Mouse (Mus musculus) liver, embryonic 11.5 days (tissue): ENCODE data around the gene Psma4. TPM values are rescaled to one million over a fixed set of nuclear protein-coding genes. Genes with fewer than 3 reads are reported as not detected.
A peak's percentile ranks its signal among the peaks of the same experiment; 100 is the strongest.

Experiments used
- ATAC-seq: fragments of 200-750 bp; cut with Nextera tagmentation; replicated peaks from 2 replicates; pipeline ENCODE4 v1.8.0; 2017; ENCODE audit warnings: moderate number of reproducible peaks, mild to moderate bottlenecking, moderate TSS enrichment, moderate library complexity; ENCODE audit not compliant: low FRiP score
- DNase-seq: peaks from one replicate; pipeline ENCODE4 v3.0.0-alpha.2; 2017; ENCODE audit warnings: low spot score
- H3K27ac ChIP-seq: fragments of 300-500 bp; sonication (generic); 2 replicates; pipeline ENCODE4 v1.5.1; 2014; ENCODE audit warnings: mild to moderate bottlenecking, low read depth, low read length, control low read depth
- H3K27me3 ChIP-seq: fragments of 300-500 bp; sonication (generic); replicated peaks from 2 replicates; pipeline ENCODE4 v1.6.1; 2014; ENCODE audit warnings: low read length, mixed read lengths; ENCODE audit not compliant: control insufficient read depth, insufficient read depth
- H3K36me3 ChIP-seq: fragments of 300-500 bp; sonication (generic); 2 replicates; pipeline ENCODE4 v1.6.1; 2014; ENCODE audit warnings: mild to moderate bottlenecking, low read length, moderate library complexity, mixed read lengths; ENCODE audit not compliant: control insufficient read depth, insufficient read depth
- H3K4me1 ChIP-seq: fragments of 300-500 bp; sonication (generic); replicated peaks from 2 replicates; pipeline ENCODE4 v1.6.1; 2014; ENCODE audit warnings: low read length, mixed read lengths; ENCODE audit not compliant: control insufficient read depth, insufficient read depth
- H3K4me2 ChIP-seq: fragments of 300-500 bp; sonication (generic); 2 replicates; pipeline ENCODE4 v1.6.1; 2014; ENCODE audit warnings: mild to moderate bottlenecking, control low read depth, moderate library complexity
- H3K4me3 ChIP-seq: fragments of 300-500 bp; sonication (generic); 2 replicates; pipeline ENCODE4 v1.5.1; 2014; ENCODE audit warnings: low read depth, low read length, control low read depth
- H3K9ac ChIP-seq: fragments of 300-500 bp; sonication (generic); 2 replicates; pipeline ENCODE4 v1.6.1; 2014; ENCODE audit warnings: low read depth, low read length, control low read depth
- H3K9me3 ChIP-seq: fragments of 300-500 bp; sonication (generic); 2 replicates; pipeline ENCODE4 v1.6.1; 2016; ENCODE audit warnings: low read length, inconsistent platforms, mixed read lengths; ENCODE audit not compliant: control insufficient read depth
- WGBS: fragments of 180-500 bp; shearing (Covaris S2); extraction: QIAGEN DNeasy Blood & Tissue Kit; methylation state at CpG from one replicate; pipeline ENCODE4 v1.1.7; 2014; 5-methylcytosine and 5-hydroxymethylcytosine counted together
- polyA plus RNA-seq: library from polyadenylated mRNA; unstranded; fragments of >200 nt; fragmentation: Nextera tagmentation; extraction: Ambion mirVana; gene quantifications from 2 replicates; pipeline ENCODE4 v1.2.1, GENCODE M21; 2014

Psma4 gene
- polyA plus RNA-seq, 1 experiment from 2014 or later, result 329 TPM

DNA sequence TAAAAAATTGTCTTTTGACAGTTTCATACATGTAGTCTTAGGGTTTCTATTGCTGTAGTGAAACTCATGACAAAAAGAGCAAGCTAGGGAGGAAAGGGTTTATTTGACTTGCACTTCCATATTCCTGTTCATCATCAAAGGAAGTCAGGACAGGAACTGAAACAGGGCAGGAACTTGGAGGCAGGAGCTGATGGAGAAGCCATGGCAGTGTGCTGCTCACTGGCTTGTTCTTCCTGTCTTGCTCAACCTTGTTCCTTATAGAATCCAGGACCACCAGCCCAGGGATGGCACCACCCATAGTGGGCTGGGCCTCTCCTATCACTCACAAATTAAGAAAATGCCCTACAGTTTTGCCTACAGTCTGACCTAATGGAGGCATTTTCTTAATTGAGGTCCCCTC lies 13.1 kb downstream of the Psma4 start:
- H3K36me3 ChIP-seq, result peaks cover under 1% of the 10 kb centered on the region; the same call in 1 of the 2 replicates
- H3K9me3 ChIP-seq, result no peaks in the 10 kb centered on the region
- no peak overlapping the region for H3K4me2 ChIP-seq
- H3K27me3 ChIP-seq, result no peaks in the 10 kb centered on the region
- no peaks in the 10 kb centered on the region for H3K4me1 ChIP-seq
- no peak overlapping the region for H3K4me3 ChIP-seq
- DNase-seq (no peak), ATAC-seq (no peak)
- no peak overlapping the region for H3K27ac ChIP-seq
- H3K9ac ChIP-seq, result no peak overlapping the region

DNA sequence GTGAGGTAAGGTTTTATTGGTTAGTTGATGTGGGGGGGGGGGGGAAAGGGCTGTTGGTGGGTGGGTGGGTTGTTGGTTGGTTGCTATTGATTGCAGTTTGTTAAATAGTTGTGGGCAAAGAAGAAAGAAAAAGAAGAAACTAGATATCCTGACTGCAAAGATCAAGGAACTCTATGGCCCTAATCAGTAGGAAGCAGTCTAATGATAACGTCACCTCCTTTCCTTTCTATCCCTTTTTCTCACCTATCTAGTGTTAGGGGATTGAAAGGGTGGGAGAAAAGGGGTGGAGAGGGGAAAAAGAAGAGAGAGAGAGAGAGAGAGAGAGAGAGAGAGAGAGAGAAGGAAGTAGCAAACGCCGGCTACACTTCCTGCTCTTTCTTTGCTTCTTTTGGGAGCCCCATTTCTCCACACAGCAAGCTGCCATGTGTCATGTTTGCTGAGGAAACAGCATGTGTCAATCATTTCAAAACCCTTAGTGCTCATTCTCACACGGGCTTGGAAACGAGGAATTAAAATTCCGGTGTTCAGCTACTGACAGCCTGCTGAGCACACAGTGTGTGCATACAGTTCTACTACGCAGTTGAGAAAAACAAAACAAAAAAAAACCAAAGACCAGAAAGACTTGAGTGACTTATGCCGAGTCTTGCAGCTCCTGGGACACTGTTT lies 19.5 kb downstream of the Psma4 start:
- H3K27ac ChIP-seq, result no peak overlapping the region
- H3K9me3 ChIP-seq, result no peaks in the 10 kb centered on the region
- no peak for DNase-seq
- no peak overlapping the region for H3K9ac ChIP-seq
- no peak overlapping the region for H3K4me3 ChIP-seq
- no peaks in the 10 kb centered on the region for H3K27me3 ChIP-seq
- 40% methylated on average over 8 of the region's 8 CpGs for WGBS
- no peak overlapping the region for H3K4me2 ChIP-seq
- no peak for ATAC-seq
- H3K36me3 ChIP-seq, result no peaks in the 10 kb centered on the region
- no peaks in the 10 kb centered on the region for H3K4me1 ChIP-seq

DNA sequence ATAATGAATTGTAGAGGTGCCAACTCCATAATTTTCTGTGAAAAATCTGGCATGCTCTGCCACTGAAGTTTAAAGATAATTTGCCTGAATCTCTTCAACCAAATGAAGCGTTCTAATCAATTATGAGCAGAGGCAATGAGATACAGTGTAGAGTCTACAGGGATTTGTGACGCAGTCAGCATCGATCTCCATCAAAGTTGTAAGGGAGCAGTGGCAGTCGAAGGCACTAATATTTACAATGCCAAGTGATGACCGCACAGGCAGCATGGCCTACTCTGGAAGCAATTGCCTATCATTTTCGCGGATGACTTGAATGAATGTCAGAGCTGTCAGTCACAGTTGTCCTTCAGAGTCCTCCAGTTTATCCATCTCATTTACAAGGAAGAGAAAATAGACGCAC lies 30.1 kb downstream of the Psma4 start, which contains the start of gene Chrna5:
Gene Chrna5, plus strand, starts transcription at position 207 of the 400 bp plus-strand sequence.
- H3K9me3 ChIP-seq, result no peaks in the 10 kb centered on the region
- 69% methylated on average over 8 of the region's 8 CpGs for WGBS
- ATAC-seq (no peak), DNase-seq (no peak)
- H3K36me3 ChIP-seq, result no peaks in the 10 kb centered on the region
- H3K4me2 ChIP-seq, result peak within 1 kb of the TSS; percentile 96
- H3K27ac ChIP-seq, result no peak within 1 kb of the TSS
- peak within 1 kb of the TSS; percentile 67 for H3K4me3 ChIP-seq
- H3K27me3 ChIP-seq, result peaks cover 40% of the 10 kb centered on the region
- H3K9ac ChIP-seq, result no peak within 1 kb of the TSS
- H3K4me1 ChIP-seq, result no peaks in the 10 kb centered on the region

DNA sequence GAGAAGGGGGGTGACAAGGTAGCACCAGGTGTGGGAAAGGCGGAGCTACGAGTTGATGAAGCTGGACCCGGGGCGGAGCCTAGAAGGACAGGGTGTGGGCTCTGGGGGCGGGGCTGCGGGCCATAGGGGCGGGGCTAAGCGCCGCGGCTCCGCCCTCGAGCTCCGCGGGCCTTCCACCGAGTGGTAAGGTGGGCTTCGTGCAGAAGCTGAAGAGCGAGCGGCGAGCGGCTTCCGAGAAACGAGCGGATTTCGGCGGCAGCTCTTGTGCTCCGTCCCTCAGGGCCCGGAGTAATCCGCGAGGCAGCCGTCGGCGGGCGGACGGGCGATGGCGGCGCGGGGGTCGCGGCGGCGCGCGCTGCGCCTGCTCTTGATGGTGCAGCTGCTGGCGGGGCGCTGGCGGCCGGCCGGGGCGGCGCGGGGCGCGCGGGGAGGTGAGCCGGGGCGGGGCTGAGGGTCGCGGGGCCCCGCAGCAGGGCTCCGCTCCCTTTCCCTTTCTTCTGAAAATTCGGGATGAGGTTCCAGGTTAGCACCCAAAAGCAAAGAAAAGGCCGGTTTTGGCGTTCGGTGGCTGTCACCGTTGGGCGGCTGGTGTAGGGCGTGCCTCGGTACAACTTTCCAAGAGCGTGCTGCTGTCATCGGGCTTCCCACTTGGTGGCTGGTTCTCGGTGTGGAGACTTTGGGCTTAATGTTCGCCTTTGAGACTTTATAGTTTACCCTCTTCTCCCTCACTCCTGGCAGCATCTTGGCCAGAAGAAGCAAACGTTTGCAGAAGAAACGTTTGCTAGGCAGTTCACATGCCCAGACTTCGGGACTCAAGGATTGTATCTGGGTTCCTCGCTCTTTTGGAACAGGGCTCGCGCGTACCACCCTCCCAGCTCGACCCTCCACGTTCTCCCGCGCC lies 31.0 kb downstream of the Psma4 start:
- H3K27me3 ChIP-seq, result peaks cover 40% of the 10 kb centered on the region
- ATAC-seq (peak; percentile 68), DNase-seq (peak; percentile 66)
- H3K4me1 ChIP-seq, result no peaks in the 10 kb centered on the region
- H3K9ac ChIP-seq, result no peak overlapping the region
- H3K27ac ChIP-seq, result no peak overlapping the region
- 1% methylated on average over 69 of the region's 85 CpGs for WGBS
- H3K4me3 ChIP-seq, result peak overlapping the region; percentile 67
- H3K36me3 ChIP-seq, result no peaks in the 10 kb centered on the region
- H3K9me3 ChIP-seq, result no peaks in the 10 kb centered on the region
- peak overlapping the region; percentile 96 for H3K4me2 ChIP-seq

DNA sequence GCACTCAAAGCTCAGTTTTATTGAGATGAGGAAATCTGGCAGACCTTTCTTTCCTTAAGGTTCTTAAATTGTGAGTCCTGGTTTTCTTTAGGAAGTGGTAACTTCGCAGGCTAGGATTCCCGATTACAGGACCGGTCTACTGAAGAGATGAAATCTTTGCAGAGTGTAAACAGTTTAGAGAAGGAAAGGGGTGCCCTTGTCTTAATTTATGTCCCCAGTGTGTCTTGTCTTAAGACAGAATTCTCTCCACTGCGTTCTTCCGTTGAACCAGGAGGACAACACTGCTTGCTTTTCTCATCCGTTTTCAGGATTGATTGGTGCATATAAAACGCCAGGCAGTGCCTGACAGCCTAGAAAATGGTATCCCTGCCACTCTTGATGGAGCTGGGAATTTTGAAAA lies 31.8 kb downstream of the Psma4 start:
- Histone ChIP-seq H3K9me3 (no peaks in the 10 kb centered on the region), H3K4me3 (no peak overlapping the region), H3K27ac (no peak overlapping the region), H3K9ac (no peak overlapping the region), H3K4me1 (no peaks in the 10 kb centered on the region), H3K27me3 (peaks cover 40% of the 10 kb centered on the region), H3K36me3 (no peaks in the 10 kb centered on the region), H3K4me2 (no peak overlapping the region; the same call in 1 of the 2 replicates)
- 12% methylated on average over 7 of the region's 7 CpGs for WGBS
- DNase-seq, result no peak
- no peak for ATAC-seq

DNA sequence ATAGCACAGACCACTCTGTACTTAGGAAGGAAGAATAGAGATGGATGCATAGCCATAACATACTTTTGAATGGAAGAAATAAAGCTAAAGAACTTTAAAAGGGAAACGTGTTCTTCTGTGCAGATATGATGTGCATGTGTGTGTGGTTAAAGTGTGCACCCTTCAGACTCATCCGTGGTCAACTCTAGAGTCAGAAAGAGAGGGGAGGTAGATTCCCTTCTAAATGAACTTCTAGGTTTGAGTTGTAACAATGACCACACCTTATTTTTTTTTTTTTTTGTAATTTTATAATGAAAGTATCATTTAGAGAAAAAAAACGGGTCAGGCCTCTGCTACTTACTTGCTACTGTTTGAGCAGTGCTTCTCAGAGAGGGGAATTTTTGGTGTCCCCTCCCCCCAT lies 39.8 kb downstream of the Psma4 start:
- H3K9me3 ChIP-seq, result no peaks in the 10 kb centered on the region
- ATAC-seq, result no peak

DNA sequence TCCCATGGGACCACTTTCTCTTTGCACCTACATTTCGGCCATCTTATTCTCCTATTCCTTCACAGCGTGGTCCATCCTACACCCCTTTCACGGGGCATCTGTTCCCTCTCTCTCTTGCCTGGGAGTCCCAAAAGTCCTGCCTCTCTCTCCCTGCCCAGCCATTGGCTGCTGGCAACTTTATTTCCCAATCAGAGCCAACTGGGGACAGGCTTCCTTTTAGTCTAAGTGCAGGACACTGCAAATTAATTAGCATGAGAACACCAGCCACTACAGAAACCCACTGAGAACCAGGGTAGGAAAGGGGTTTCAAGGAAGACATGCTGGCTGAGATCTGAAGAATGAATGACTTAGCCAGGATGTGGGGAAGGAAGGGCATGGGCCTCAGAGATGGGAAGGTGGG lies 43.8 kb downstream of the Psma4 start:
- no peaks in the 10 kb centered on the region for H3K36me3 ChIP-seq
- H3K4me1 ChIP-seq, result no peaks in the 10 kb centered on the region
- ATAC-seq (no peak), DNase-seq (no peak)
- no peaks in the 10 kb centered on the region for H3K9me3 ChIP-seq
- H3K4me2 ChIP-seq, result no peak overlapping the region
- WGBS, result 59% methylated on average over 3 of the region's 3 CpGs
- H3K9ac ChIP-seq, result no peak overlapping the region
- no peaks in the 10 kb centered on the region; the same call in 1 of the 2 replicates for H3K27me3 ChIP-seq
- no peak overlapping the region for H3K27ac ChIP-seq
- no peak overlapping the region for H3K4me3 ChIP-seq

More for the DNA sequence above, 39.8 kb downstream of the Psma4 start:
- 67% methylated on average over 3 of the region's 3 CpGs for WGBS
- H3K4me1 ChIP-seq, result no peaks in the 10 kb centered on the region
- H3K4me3 ChIP-seq, result no peak overlapping the region
- no peak overlapping the region for H3K27ac ChIP-seq
- no peak overlapping the region for H3K4me2 ChIP-seq
- DNase-seq, result no peak
- no peaks in the 10 kb centered on the region for H3K36me3 ChIP-seq
- no peaks in the 10 kb centered on the region; the same call in 1 of the 2 replicates for H3K27me3 ChIP-seq
- no peak overlapping the region for H3K9ac ChIP-seq

DNA sequence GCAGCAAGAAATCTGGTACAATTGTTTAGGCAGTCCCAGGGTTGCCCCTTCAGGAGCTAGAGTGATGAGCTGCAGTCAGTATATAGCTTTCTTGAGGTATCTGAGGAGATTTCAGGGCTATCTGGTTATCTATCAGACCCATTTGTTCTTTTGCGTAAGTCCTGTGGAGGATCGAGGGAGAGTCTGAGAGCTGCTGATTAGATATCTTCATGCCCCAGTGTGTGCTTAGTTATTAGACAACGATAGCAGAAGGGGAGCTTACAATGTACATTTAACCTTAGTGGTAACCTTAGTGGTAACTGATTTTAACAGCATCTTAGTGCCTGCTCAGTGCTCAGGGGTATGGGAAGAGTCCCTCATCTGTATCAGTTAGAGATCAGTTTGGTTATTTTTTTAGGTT lies 45.1 kb downstream of the Psma4 start:
- ATAC-seq (peak; percentile 71), DNase-seq (no peak)
- H3K4me3 ChIP-seq, result no peak overlapping the region
- H3K4me1 ChIP-seq, result no peaks in the 10 kb centered on the region
- no peak overlapping the region for H3K27ac ChIP-seq
- 24% methylated on average over 3 of the region's 3 CpGs for WGBS
- peaks cover 2% of the 10 kb centered on the region; the same call in 1 of the 2 replicates for H3K27me3 ChIP-seq
- H3K9ac ChIP-seq, result no peak overlapping the region
- no peak overlapping the region for H3K4me2 ChIP-seq
- H3K9me3 ChIP-seq, result no peaks in the 10 kb centered on the region
- no peaks in the 10 kb centered on the region for H3K36me3 ChIP-seq
